Mouse (Mus musculus) limb, embryonic 14.5 days (tissue): ENCODE measurements around the gene Map3k12. TPM values are rescaled to one million over a fixed set of nuclear protein-coding genes. Genes with fewer than 3 reads are reported as not detected.

Experiments used
- ATAC-seq: fragments of 200-750 bp; cut with Nextera tagmentation; 2 replicates; pipeline ENCODE4 v1.8.0; 2017; ENCODE audit warnings: low read depth, moderate number of reproducible peaks, moderate TSS enrichment; ENCODE audit not compliant: low FRiP score
- DNase-seq: peaks from one replicate; pipeline ENCODE4 v3.0.0-alpha.2; 2015; ENCODE audit warnings: low spot score
- H3K27ac ChIP-seq: fragments of 300-500 bp; sonication (generic); replicated peaks from 2 replicates; pipeline ENCODE4 v1.5.1; 2014; ENCODE audit warnings: low read depth, mild to moderate bottlenecking, low read length, moderate library complexity, mixed read lengths
- H3K27me3 ChIP-seq: fragments of 300-500 bp; sonication (generic); 2 replicates; pipeline ENCODE4 v1.6.1; 2014; ENCODE audit warnings: low read length, mixed read lengths; ENCODE audit not compliant: control insufficient read depth, insufficient read depth
- H3K36me3 ChIP-seq: fragments of 300-500 bp; sonication (generic); 2 replicates; pipeline ENCODE4 v1.6.1; 2014; ENCODE audit warnings: mild to moderate bottlenecking, low read length, moderate library complexity, mixed read lengths; ENCODE audit not compliant: control insufficient read depth, insufficient read depth
- H3K4me1 ChIP-seq: fragments of 300-500 bp; sonication (generic); 2 replicates; pipeline ENCODE4 v1.6.1; 2014; ENCODE audit warnings: antibody characterized with exemption, low read length, mixed read lengths; ENCODE audit not compliant: control insufficient read depth, insufficient read depth
- H3K4me2 ChIP-seq: fragments of 300-500 bp; sonication (generic); replicated peaks from 2 replicates; pipeline ENCODE4 v1.6.1; 2014; ENCODE audit warnings: low read depth, mild to moderate bottlenecking, low read length, moderate library complexity; ENCODE audit not compliant: severe bottlenecking
- H3K4me3 ChIP-seq: fragments of 300-500 bp; sonication (generic); replicated peaks from 2 replicates; pipeline ENCODE4 v1.5.1; 2014; ENCODE audit warnings: low read length
- H3K9ac ChIP-seq: fragments of 300-500 bp; sonication (generic); 2 replicates; pipeline ENCODE4 v1.6.1; 2014; ENCODE audit warnings: mild to moderate bottlenecking, low read depth, low read length, moderate library complexity; ENCODE audit not compliant: severe bottlenecking
- H3K9me3 ChIP-seq: fragments of 300-500 bp; sonication (generic); 2 replicates; pipeline ENCODE4 v1.6.1; 2016; ENCODE audit warnings: low read length; ENCODE audit not compliant: control insufficient read depth
- POLR2A ChIP-seq: fragments of 200-500 bp; IDR thresholded peaks from 2 replicates; pipeline ENCODE4 v1.8.0; 2012; ENCODE audit warnings: inconsistent platforms, mild to moderate bottlenecking, moderate library complexity, borderline replicate concordance; ENCODE audit not compliant: insufficient read depth, insufficient read length; ENCODE audit errors: extremely low read depth
- WGBS: fragments of 180-500 bp; shearing (Covaris S2); extraction: QIAGEN DNeasy Blood & Tissue Kit; methylation state at CpG from one replicate; pipeline ENCODE4 v1.1.7; 2014; 5-methylcytosine and 5-hydroxymethylcytosine counted together
- polyA plus RNA-seq, 2 experiments: library from polyadenylated mRNA; depleted of rRNA in 1 of 2; stranded (reverse) in 1 of 2; unstranded in 1 of 2; fragments of >200 nt; fragmentation: Nextera tagmentation in 1 of 2; extraction: Ambion mirVana in 1 of 2; gene quantifications; 2 replicates each; pipeline versions ENCODE4 v1.2.1 to v1.2.3; 2012 to 2014

The Map3k12 gene
- polyA plus RNA-seq, 2 experiments: 15.8 to 36.3 TPM

DNA sequence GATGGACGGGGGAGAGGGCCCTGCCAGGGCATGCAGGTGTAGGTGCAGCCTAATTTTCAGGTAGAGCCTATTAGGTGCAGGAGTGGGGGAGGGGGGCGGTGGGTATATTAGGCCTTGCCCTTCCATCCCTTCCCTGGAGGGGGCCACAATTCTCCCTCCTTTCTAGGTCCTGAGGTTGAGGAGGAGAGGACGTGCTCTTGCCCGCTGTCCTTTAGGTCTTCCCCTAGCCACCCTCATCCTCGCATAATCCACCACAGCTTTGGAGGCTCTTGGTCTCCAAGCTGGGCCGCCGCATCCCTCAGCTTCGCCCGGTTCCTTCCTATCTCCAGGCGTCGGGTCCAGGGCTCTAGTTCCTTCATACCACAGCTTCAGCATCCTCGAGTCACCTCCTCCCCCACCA lies 571 bp downstream of the Map3k12 start:
- no peak for TF ChIP-seq POLR2A

GRCm38 (mm10) chr15:102515791-102516190 lies 1.1 kb downstream of the Map3k12 start:
- DNase-seq: no peak
- Histone ChIP-seq H3K4me3 (peak overlapping the region; percentile 69), H3K4me1 (peaks cover 34% of the 10 kb centered on the region), H3K4me2 (peak overlapping the region; percentile 85), H3K27me3 (no peaks in the 10 kb centered on the region), H3K9me3 (no peaks in the 10 kb centered on the region), H3K27ac (no peak overlapping the region), H3K9ac (peak overlapping the region; percentile 67), H3K36me3 (no peaks in the 10 kb centered on the region; the same call in 1 of the 2 replicates)
- no peak for ATAC-seq
- 39% methylated on average over 4 of the region's 4 CpGs for WGBS
- TF ChIP-seq POLR2A: no peak

More for the DNA sequence above, 571 bp downstream of the Map3k12 start:
- under 1% methylated on average over 12 of the region's 12 CpGs for WGBS
- no peaks in the 10 kb centered on the region for H3K9me3 ChIP-seq
- H3K4me2 ChIP-seq: peak overlapping the region; percentile 85
- peak overlapping the region; percentile 75 for H3K27ac ChIP-seq
- no peak for DNase-seq
- no peaks in the 10 kb centered on the region for H3K27me3 ChIP-seq
- H3K4me1 ChIP-seq: peaks cover 29% of the 10 kb centered on the region
- H3K9ac ChIP-seq: peak overlapping the region; percentile 67
- no peak for ATAC-seq
- peaks cover 3% of the 10 kb centered on the region for H3K36me3 ChIP-seq
- H3K4me3 ChIP-seq: peak overlapping the region; percentile 69

GRCm38 (mm10) chr15:102515261-102515660 lies 1.6 kb downstream of the Map3k12 start:
- no peak overlapping the region for H3K4me3 ChIP-seq
- H3K4me2 ChIP-seq: peak overlapping the region; percentile 85
- H3K9ac ChIP-seq: no peak overlapping the region
- H3K4me1 ChIP-seq: peaks cover 34% of the 10 kb centered on the region
- H3K36me3 ChIP-seq: no peaks in the 10 kb centered on the region; the same call in 1 of the 2 replicates
- ATAC-seq (no peak), DNase-seq (no peak)
- no peak overlapping the region for H3K27ac ChIP-seq
- no peaks in the 10 kb centered on the region for H3K27me3 ChIP-seq
- no peaks in the 10 kb centered on the region for H3K9me3 ChIP-seq
- 79% methylated on average over 2 of the region's 2 CpGs for WGBS
- no peak for TF ChIP-seq POLR2A

- no peak for TF ChIP-seq POLR2A
- no peak overlapping the region for H3K9ac ChIP-seq
- ATAC-seq: no peak
- H3K27ac ChIP-seq: no peak overlapping the region
- no peaks in the 10 kb centered on the region for H3K27me3 ChIP-seq
- no peak overlapping the region for H3K4me2 ChIP-seq
- H3K4me3 ChIP-seq: no peak overlapping the region
- WGBS: 74% methylated on average over 3 of the region's 3 CpGs
- peaks cover 7% of the 10 kb centered on the region; the same call in 1 of the 2 replicates for H3K36me3 ChIP-seq
- no peak for DNase-seq
- H3K9me3 ChIP-seq: no peaks in the 10 kb centered on the region
- peaks cover 34% of the 10 kb centered on the region for H3K4me1 ChIP-seq
Observed at GRCm38 (mm10) chr15:102513004-102513403, 3.9 kb downstream of the Map3k12 start.

DNA sequence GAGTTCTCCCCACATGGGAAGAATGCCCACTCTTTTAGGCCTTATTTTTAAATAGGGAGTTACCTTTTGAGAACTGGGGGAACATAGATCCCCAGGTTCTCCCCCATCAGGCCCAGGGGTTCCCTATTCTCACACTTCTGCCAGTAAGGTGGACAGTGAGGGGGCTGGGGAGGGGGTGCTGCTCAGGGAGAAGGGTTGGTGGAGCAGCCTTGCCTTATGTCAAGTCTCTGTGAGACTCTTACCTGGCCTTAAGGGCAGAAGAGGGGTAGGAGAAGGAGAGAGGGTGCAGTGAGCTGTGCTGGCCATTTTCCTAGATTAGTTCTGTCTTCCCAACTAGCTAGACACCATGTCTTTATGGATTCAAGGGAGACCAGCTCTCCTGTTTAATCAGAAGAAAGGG lies 4.4 kb downstream of the Map3k12 start:
- Histone ChIP-seq H3K36me3 (peaks cover 7% of the 10 kb centered on the region; the same call in 1 of the 2 replicates), H3K9me3 (no peaks in the 10 kb centered on the region), H3K27ac (no peak overlapping the region), H3K27me3 (no peaks in the 10 kb centered on the region), H3K9ac (no peak overlapping the region), H3K4me3 (no peak overlapping the region), H3K4me2 (no peak overlapping the region), H3K4me1 (peaks cover 34% of the 10 kb centered on the region)
- TF ChIP-seq POLR2A: no peak
- DNase-seq (no peak), ATAC-seq (no peak)

DNA sequence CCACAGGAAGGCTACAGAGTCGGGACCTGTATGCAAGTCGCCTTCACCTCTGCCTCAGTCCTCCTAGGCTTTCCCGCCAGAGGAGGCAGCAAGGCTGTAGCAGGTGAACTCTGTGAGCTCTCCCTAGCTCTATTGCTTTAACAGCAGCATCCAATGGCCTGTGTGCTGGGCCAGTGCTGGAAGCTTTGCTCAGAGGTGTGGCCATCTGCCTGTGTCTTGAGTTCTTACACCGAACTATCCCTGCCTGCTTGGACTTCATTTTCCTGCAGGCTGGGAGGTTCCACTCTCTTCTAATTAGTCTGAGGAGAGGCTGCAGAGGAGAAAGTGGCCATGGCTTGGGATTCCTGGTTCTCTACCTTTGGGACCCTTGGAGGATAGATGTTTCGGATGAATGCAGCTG lies 4.9 kb downstream of the Map3k12 start:
- no peak for TF ChIP-seq POLR2A
- peaks cover 7% of the 10 kb centered on the region; the same call in 1 of the 2 replicates for H3K36me3 ChIP-seq
- no peaks in the 10 kb centered on the region for H3K9me3 ChIP-seq
- peaks cover 34% of the 10 kb centered on the region for H3K4me1 ChIP-seq
- H3K4me2 ChIP-seq: no peak overlapping the region
- DNase-seq (no peak), ATAC-seq (no peak)
- 0 out of 2 replicates have a peak overlapping the region, but pooled peaks have one; percentile 25 for H3K9ac ChIP-seq
- H3K4me3 ChIP-seq: no peak overlapping the region
- H3K27ac ChIP-seq: no peak overlapping the region
- WGBS: 24% methylated on average over 5 of the region's 5 CpGs
- H3K27me3 ChIP-seq: no peaks in the 10 kb centered on the region
